Mouse (Mus musculus): ENCODE measurements around the gene Wasf1. TPM values are rescaled to one million over a fixed set of nuclear protein-coding genes. Genes with fewer than 3 reads are reported as not detected.

Wasf1 gene
- total RNA-seq (2018; cell fraction: chromatin; rRNA removed) = under 1 TPM in 1 of 26 experiments, not detected in 25; 0.60 TPM
- total RNA-seq (2018; cell fraction: cytosol; rRNA removed) = not detected
- total RNA-seq (2018; cell fraction: nucleus; rRNA removed) = not detected
- not detected in 3 replicates for polyA plus RNA-seq (2018)

DNA sequence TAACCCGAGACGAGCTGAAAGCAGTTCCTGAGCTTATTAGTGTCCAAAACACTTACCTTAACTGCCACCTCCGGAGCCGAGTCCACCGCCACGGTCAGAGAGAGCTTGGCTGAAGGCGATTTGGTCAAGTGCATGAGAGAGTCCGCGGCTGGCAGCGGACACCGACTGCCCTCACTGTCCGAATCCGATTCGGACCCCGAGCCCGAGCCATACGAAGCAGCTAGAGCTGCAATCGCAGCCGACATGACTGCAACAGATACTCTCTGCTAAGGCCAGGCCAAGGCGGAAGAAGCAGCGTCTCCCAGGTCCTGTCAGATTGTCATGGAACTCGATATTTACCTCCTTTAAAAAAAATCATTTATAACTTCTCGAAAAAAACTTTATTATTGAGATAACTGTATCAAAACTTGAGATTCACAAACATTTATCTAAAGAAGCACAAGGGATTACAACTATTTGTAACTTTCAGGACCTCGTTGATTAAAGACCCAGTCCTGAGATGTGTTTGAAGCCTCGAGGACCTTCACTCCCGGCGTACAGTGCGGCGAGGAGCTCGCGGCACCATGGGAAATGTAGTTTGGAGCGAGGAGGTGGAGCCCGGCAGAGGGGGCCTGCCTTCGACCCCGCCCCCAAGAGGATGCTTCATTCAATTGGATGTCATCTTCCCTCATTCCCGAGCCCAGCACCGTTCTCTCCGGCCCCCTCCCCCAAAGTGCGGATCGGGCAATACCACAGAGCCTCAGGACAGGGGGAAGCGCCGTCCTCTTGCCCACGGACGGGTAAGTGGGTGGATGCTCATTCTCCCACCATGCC is at the start of gene Wasf1, which contains the start of gene Cdc40:
Gene Wasf1 (plus strand): TSS at position 645 of the 813 bp plus-strand sequence.
Gene Cdc40 (minus strand): TSS at position 481 of the 813 bp plus-strand sequence.
- Histone ChIP-seq H3K27ac (peak within 1 kb of the TSS; percentile 66), H3K79me2 (ENCODE audit: inconsistent target) (peaks cover 49% of the 10 kb centered on the region), H3K36me3 (ENCODE audit: inconsistent target) (no peaks in the 10 kb centered on the region), H3K4me3 (ENCODE audit: inconsistent target) (peak within 1 kb of the TSS; percentile 100)
- under 1% methylated on average over 44 of the region's 44 CpGs for WGBS (ENCODE audit: missing documents)

- 94% methylated on average over 5 of the region's 5 CpGs for WGBS (ENCODE audit: missing documents)
- no peak overlapping the region for H3K27ac ChIP-seq
- H3K36me3 ChIP-seq (ENCODE audit: inconsistent target) = peaks cover 65% of the 10 kb centered on the region
- H3K4me3 ChIP-seq (ENCODE audit: inconsistent target) = no peak overlapping the region
- H3K79me2 ChIP-seq (ENCODE audit: inconsistent target) = no peaks in the 10 kb centered on the region
Observed at GRCm38 (mm10) chr10:40840086-40840485, 43.2 kb upstream of the Wasf1 start.

- WGBS (ENCODE audit: missing documents) = 95% methylated on average over 5 of the region's 5 CpGs
Observed at GRCm38 (mm10) chr10:40843841-40844240, 39.4 kb upstream of the Wasf1 start.

DNA sequence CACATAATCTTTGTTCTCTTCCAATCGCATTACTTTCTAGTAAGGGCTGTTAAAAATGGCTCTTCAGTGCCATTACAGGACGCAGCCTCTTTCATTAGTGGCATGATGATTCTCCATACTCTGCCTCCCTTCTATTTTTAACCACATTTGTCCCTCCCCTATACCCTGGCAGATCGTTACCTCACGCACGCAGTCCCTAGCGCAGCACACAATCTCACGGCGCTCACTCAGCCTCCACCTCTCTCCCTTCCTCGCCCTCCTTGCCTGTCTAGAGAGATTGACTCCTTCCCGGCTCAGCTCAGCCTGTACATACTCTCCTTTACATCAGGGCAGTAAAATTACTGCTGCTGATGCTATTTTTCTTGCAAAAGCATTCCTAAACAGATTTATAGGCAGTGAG is 38.7 kb upstream of the Wasf1 start:
- Histone ChIP-seq H3K4me3 (ENCODE audit: inconsistent target) (no peak overlapping the region), H3K36me3 (ENCODE audit: inconsistent target) (peaks cover 70% of the 10 kb centered on the region), H3K27ac (no peak overlapping the region), H3K79me2 (ENCODE audit: inconsistent target) (no peaks in the 10 kb centered on the region)
- 91% methylated on average over 10 of the region's 10 CpGs for WGBS (ENCODE audit: missing documents)

More at GRCm38 (mm10) chr10:40843841-40844240, 39.4 kb upstream of the Wasf1 start:
- Histone ChIP-seq H3K36me3 (ENCODE audit: inconsistent target) (peaks cover 63% of the 10 kb centered on the region), H3K27ac (no peak overlapping the region), H3K4me3 (ENCODE audit: inconsistent target) (no peak overlapping the region), H3K79me2 (ENCODE audit: inconsistent target) (no peaks in the 10 kb centered on the region)

GRCm38 (mm10) chr10:40845626-40846025 is 37.6 kb upstream of the Wasf1 start:
- H3K4me3 ChIP-seq (ENCODE audit: inconsistent target) = no peak overlapping the region
- peaks cover 61% of the 10 kb centered on the region for H3K36me3 ChIP-seq (ENCODE audit: inconsistent target)
- H3K79me2 ChIP-seq (ENCODE audit: inconsistent target) = no peaks in the 10 kb centered on the region
- WGBS (ENCODE audit: missing documents) = 97% methylated on average over 6 of the region's 6 CpGs
- H3K27ac ChIP-seq = no peak overlapping the region

DNA sequence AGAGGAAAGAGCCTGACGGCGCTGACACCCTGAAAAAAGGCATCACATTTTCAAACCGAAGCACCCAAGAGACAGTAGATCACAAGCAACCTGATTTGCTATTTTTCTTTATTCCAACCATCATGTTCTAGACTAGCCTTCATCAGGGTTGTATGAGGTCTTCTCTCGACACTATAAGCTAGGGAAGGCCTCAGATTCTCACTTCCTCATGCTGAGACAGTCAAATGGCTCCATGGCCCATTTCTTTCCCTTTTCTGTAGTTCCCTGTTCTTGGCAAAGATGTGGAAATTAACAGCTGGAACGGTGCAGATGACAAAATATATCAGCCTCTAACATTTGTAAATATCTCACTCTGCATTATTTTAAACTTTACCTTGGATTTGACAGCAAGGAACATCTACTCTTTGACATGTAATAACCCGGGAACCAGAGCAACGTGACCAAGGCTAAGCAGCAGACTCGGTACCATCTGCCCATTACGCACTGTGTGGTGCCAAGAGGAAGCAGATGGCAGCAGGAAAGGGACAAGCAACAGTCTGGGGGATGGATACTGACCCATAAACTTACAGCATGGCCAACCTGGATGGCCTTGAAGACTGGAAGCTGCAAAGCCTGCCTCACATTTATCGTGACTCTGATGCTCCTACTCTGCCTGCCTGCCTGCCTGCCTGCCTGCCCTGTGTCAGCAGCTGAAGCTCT is 36.0 kb upstream of the Wasf1 start:
- no peaks in the 10 kb centered on the region for H3K79me2 ChIP-seq (ENCODE audit: inconsistent target)
- H3K27ac ChIP-seq = no peak overlapping the region
- H3K4me3 ChIP-seq (ENCODE audit: inconsistent target) = no peak overlapping the region
- WGBS (ENCODE audit: missing documents) = 83% methylated on average over 10 of the region's 10 CpGs
- peaks cover 44% of the 10 kb centered on the region for H3K36me3 ChIP-seq (ENCODE audit: inconsistent target)

DNA sequence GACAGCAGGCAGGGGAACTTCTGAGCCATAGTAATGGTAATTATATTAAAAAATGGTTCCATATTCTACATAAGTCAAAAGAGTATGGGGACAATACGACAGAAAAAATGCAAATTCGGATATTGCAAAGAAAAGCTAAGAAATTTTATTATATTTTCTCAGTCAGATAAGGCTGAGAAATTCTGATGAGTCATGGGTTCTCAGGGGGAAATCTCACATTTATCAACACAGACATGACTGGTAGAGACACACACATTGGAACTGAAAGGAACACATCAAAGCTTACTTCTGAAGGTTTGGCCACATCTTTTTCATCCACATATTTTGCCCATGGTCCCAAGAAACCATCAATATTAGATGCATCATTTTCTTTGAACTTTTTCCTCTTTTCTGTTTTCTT is 32.6 kb upstream of the Wasf1 start:
- peaks cover 20% of the 10 kb centered on the region for H3K36me3 ChIP-seq (ENCODE audit: inconsistent target)
- WGBS (ENCODE audit: missing documents) = 83% methylated on average over 2 of the region's 2 CpGs

GRCm38 (mm10) chr10:40851138-40851537 is 32.1 kb upstream of the Wasf1 start:
- H3K27ac ChIP-seq = no peak overlapping the region
- peaks cover 19% of the 10 kb centered on the region; the same call in 1 of the 2 replicates for H3K36me3 ChIP-seq (ENCODE audit: inconsistent target)
- H3K4me3 ChIP-seq (ENCODE audit: inconsistent target) = no peak overlapping the region

More for the DNA sequence above, 32.6 kb upstream of the Wasf1 start:
- Histone ChIP-seq H3K4me3 (ENCODE audit: inconsistent target) (no peak overlapping the region), H3K79me2 (ENCODE audit: inconsistent target) (no peaks in the 10 kb centered on the region; the same call in 1 of the 2 replicates), H3K27ac (no peak overlapping the region)

GRCm38 (mm10) chr10:40855616-40856015 is 27.7 kb upstream of the Wasf1 start:
- H3K79me2 ChIP-seq (ENCODE audit: inconsistent target) = peaks cover 23% of the 10 kb centered on the region; the same call in 1 of the 2 replicates
- 58% methylated on average over 2 of the region's 2 CpGs for WGBS (ENCODE audit: missing documents)

More at GRCm38 (mm10) chr10:40851138-40851537, 32.1 kb upstream of the Wasf1 start:
- no peaks in the 10 kb centered on the region; the same call in 1 of the 2 replicates for H3K79me2 ChIP-seq (ENCODE audit: inconsistent target)

GRCm38 (mm10) chr10:40856703-40857102 is 26.6 kb upstream of the Wasf1 start:
- H3K79me2 ChIP-seq (ENCODE audit: inconsistent target) = peaks cover 31% of the 10 kb centered on the region; the same call in 1 of the 2 replicates
- no peak overlapping the region for H3K27ac ChIP-seq
- 95% methylated on average over 7 of the region's 7 CpGs for WGBS (ENCODE audit: missing documents)
- H3K36me3 ChIP-seq (ENCODE audit: inconsistent target) = 0 out of 2 replicates have a peak, but pooled peaks cover 9% of the 10 kb centered on the region
- H3K4me3 ChIP-seq (ENCODE audit: inconsistent target) = no peak overlapping the region

More at GRCm38 (mm10) chr10:40855616-40856015, 27.7 kb upstream of the Wasf1 start:
- Histone ChIP-seq H3K27ac (no peak overlapping the region), H3K36me3 (ENCODE audit: inconsistent target) (peaks cover 9% of the 10 kb centered on the region; the same call in 1 of the 2 replicates), H3K4me3 (ENCODE audit: inconsistent target) (no peak overlapping the region)

GRCm38 (mm10) chr10:40857599-40857998 is 25.7 kb upstream of the Wasf1 start:
- H3K36me3 ChIP-seq (ENCODE audit: inconsistent target) = 0 out of 2 replicates have a peak, but pooled peaks cover 7% of the 10 kb centered on the region
- H3K79me2 ChIP-seq (ENCODE audit: inconsistent target) = peaks cover 37% of the 10 kb centered on the region; the same call in 1 of the 2 replicates
- WGBS (ENCODE audit: missing documents) = 95% methylated on average over 8 of the region's 8 CpGs
- no peak overlapping the region for H3K27ac ChIP-seq
- H3K4me3 ChIP-seq (ENCODE audit: inconsistent target) = no peak overlapping the region

DNA sequence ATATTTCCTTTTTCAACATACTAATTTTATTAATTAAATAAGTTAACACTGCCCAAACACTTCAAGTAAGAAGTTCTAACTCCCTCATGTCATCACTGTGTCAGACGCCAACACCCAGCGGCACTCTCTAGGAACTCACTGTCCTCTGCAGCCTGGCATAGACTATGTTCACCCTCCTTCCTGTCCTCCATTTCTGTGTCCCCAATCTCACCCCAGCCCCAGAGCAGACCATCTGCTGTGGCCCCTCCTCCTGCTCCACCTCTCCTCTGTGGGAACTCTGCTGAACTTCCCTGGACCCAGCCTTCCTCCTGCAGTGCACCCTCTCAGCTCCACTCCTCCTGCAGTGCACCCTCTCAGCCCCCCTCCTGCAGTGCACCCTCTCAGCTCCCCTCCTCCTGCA is 15.2 kb upstream of the Wasf1 start:
- peaks cover 36% of the 10 kb centered on the region; the same call in 1 of the 2 replicates for H3K36me3 ChIP-seq (ENCODE audit: inconsistent target)
- no peak overlapping the region for H3K4me3 ChIP-seq (ENCODE audit: inconsistent target)
- 98% methylated on average over 2 of the region's 2 CpGs for WGBS (ENCODE audit: missing documents)
- H3K79me2 ChIP-seq (ENCODE audit: inconsistent target) = peaks cover 75% of the 10 kb centered on the region
- H3K27ac ChIP-seq = no peak overlapping the region

DNA sequence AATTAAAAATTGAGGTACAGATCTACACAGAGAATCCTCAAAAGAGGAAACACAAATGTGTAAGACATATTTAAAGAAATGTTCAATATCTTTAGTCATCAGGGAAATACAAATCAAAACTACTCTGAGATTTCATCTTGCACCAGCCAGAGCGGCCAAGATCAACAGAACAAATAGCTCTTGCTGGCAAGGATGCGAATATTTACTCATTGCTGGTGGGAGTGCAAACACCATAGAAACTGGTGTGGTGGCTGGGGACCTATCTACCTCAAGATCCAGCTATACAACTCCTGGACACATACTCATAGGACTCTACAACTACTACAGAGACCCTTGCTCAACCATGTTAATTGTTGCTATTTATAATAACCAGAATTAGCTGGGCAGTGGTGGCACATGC is 12.0 kb upstream of the Wasf1 start:
- no peak overlapping the region for H3K27ac ChIP-seq
- no peak overlapping the region for H3K4me3 ChIP-seq (ENCODE audit: inconsistent target)
- WGBS (ENCODE audit: missing documents) = 100% methylated on average over 2 of the region's 2 CpGs
- peaks cover 15% of the 10 kb centered on the region; the same call in 1 of the 2 replicates for H3K36me3 ChIP-seq (ENCODE audit: inconsistent target)
- peaks cover 91% of the 10 kb centered on the region for H3K79me2 ChIP-seq (ENCODE audit: inconsistent target)

DNA sequence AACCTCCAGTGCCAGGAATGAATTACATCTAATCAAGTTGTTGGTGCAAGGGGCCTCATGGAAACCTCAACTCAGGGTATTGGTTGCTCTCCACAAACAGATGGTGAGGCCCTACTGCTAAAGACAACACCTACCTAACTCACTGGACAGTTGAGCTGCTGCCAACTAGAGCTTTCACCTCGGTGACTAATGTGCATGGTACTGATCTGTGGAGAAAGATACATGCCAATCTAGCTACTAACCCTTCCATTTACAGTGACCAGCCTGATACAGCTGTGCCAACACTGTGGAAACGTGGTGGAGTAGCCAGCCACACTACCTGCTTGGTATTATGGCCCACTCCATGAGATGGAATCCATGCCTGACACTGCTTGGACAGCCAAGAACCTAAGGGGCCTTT is 11.2 kb upstream of the Wasf1 start:
- no peak overlapping the region for H3K27ac ChIP-seq
- H3K4me3 ChIP-seq (ENCODE audit: inconsistent target) = no peak overlapping the region
- peaks cover 99% of the 10 kb centered on the region for H3K79me2 ChIP-seq (ENCODE audit: inconsistent target)
- peaks cover 8% of the 10 kb centered on the region; the same call in 1 of the 2 replicates for H3K36me3 ChIP-seq (ENCODE audit: inconsistent target)
- WGBS (ENCODE audit: missing documents) = 91% methylated on average over 2 of the region's 2 CpGs
